Mouse (Mus musculus): Measurements from ENCODE around the gene Usp36.

Usp36 gene

GRCm38 (mm10) chr11:118247359-118248095 is 42.5 kb downstream of the Usp36 start:
- peak; percentile 70 to 76 for DNase-seq

DNA sequence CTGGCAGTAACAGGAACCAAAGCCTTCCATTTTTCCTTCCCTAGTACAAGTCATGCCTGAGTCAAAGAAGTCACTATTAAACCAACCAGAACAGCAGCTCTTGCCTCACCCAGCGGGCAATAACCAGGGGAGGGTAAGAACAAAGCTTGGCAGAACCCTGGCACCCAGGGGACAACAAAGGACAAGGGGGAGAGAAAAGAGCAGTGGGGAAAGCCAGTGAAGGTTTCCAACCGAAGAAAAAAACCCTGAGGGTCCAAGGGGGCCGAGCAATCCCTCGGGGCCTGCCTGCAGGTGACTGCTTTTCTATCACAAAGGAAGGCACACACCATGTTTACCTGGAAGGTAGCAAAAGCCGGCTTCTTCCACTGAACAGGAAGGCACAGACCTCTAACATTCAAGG is 43.3 kb downstream of the Usp36 start:
- no peak for DNase-seq

GRCm38 (mm10) chr11:118245130-118245529 is 44.9 kb downstream of the Usp36 start:
- no peak for DNase-seq

- DNase-seq: no peak
Observed at GRCm38 (mm10) chr11:118243627-118244261, 46.3 kb downstream of the Usp36 start.

DNA sequence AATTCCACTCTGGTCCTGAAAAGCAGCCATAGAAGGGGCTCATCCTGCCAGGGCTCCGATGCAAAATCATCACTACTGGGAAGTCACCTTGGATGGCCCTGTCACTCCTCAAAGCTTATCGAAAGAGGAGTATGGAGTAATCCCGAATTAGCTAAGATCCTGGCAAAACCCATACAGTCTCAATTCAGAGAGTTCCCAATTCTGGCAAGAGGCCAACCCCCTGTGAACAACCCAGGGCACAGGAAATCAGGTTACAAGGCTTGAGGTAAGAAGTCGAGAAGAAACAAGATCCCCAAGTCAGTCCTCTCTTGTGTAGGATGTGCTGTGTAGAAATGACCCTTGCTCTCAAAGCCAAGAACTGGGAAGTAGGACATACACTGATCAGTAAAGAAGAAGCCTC is 47.5 kb downstream of the Usp36 start:
- no peak for DNase-seq

DNA sequence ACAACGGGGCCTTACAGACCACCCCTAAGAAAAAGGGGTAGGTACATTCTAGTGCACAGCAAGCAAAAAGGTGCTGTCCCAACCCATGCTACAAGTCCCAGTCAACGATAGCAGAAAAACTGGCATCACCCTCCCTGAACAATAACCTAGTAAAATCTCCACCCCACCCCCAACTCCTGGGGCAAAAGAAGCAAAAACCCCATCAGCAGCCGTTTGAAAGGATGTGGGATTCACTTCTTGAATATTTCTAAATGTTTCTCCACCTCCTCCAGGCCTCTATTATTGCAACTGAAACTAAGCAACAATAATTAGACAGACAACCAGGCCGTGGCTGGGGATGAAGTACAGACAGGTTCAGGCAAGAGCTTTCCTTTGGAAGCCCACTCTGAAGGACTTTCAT is 49.7 kb downstream of the Usp36 start:
- no peak for DNase-seq

DNA sequence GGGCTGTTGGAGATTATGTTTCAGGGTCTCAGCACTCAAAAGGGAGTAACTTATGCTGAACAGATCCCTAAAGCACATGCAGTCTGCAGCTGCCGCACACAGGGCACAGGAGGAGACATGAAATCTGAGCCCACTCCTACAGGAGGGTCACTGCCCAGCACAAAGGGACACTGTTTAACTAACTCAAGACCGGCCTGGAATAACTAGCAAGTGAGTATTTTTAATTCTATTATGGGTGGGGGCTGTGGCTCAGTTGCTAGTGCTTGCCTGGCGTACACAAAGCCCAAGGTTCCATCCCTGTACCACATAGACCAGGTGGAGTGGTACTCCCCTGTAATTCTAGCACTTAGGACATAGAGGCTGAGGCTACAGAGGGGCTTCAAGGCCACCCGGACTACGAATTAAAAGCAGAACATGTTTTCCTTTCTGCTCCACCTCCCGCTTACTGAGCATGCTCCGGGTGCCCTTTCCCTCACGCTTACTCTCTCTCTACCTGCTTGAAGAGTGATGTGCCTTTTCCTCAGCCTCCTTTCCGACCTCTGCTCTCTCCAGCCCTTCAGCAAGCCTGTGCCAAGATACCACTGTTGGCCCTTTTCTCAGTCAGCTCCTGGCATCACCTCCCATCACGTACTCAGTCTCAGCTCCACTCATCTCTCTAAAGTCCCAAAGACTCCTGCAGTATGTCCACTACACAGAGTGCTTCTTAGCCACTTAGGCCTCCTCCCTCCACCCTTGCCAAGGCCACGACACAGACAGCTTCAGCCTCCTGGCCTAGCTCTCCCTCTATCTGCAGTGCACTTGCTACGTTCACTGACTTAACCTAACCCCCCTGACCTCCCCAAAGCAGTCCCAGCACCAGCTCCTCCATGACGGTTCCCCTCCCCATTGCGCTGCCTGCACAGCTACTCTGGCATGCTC is 50.5 kb downstream of the Usp36 start:
- peak; percentile 32 to 47 for DNase-seq

DNA sequence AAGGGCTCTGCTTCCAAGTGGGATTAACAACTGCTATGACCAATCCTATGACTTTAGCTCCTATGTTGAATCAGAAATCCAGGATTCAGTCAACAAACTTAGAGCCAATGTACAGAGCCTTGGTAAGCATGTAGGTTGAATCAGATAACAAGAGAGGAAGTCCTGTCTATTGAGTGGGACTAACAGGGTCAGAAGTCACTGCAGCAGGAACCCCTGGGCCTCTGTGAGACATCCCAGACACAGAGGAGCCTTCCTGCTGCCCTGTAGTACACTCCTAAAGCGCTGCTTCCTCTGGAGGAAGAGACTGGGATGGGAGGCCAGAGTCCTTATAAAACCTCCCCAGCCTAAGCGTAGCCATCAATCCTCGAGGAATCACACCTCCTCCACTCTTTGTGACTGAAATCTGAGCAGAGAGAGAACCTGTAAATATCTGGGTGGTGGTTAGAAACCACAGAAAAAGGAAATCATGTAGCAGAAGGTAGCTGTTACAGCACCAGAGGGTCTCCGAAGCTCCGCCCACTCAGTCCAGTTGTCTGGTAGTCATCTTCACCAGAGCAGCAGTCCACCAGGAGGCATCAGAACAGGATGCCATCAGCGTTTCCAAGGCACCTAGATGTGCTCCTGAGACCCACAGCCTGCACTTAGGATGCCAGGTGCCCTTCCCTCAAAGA is 53.4 kb downstream of the Usp36 start:
- no peak for DNase-seq

GRCm38 (mm10) chr11:118234929-118235328 is 55.1 kb downstream of the Usp36 start:
- no peak for DNase-seq

DNA sequence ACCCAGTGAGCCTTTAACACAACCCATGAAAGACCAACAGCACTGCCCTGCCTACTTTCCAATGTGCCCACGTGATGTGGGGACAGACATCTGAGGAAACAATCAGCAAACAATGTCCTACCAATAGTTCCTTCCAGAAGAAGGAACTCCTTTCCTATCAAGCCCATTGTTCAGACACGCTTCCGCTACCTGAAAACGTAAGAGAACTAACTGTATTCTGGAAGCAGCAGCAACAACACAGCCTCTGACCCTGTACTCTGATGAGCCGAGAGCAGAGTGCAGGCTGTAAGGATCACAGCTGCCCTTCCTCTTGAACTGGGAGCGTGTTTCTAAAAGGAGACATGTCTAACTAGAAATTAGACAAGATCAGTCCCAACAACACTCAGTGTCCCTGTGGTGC is 55.5 kb downstream of the Usp36 start:
- no peak for DNase-seq

DNA sequence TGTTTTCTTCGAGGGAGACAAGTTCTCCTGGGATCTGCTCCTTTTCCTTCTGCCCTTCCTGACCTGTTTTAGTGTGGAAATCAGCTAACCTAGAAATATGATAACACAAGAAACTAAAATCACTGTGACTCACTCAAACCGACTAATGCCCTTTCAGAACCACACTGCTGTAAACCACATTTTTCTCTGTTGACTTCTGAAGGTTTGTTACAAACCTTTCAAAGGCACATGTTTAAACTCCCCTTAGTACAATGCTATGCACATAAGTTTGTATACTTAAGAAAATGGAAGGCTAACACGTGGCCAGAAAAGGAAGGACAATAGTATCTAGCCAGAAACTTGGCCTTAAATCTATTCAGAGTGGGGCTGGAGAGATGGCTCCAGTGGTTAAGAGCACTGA is 56.1 kb downstream of the Usp36 start:
- no peak for DNase-seq

DNA sequence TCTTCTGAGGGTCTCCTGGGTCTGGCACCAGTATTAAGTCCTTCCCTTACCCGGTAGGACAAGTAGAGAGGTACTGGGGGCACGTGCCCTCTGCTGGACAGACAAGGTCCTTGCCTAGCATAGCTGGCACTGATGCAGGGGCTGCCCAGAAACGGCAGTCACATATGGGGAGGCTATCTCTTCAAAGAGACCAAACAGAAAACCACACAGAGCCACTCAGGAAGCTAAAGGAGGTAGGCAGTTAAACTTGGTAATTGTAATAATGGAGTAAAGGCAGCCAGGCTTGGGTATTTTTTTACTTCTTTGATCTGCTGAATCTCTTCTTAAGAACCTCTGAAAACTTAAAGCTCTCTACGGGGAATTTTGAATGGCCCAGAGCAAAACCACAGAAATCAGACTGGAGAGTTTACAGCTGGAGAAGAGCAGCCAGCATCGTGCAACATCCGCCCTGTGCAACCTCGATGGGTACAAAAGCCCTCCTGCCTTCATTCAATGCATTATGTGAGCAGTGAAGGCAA is 57.7 kb downstream of the Usp36 start:
- DNase-seq: no peak

GRCm38 (mm10) chr11:118229941-118230340 is 60.1 kb downstream of the Usp36 start:
- no peak for DNase-seq

- DNase-seq: no peak
Observed at GRCm38 (mm10) chr11:118227650-118228049, 62.4 kb downstream of the Usp36 start.

GRCm38 (mm10) chr11:118226850-118227249 is 63.2 kb downstream of the Usp36 start:
- no peak for DNase-seq

GRCm38 (mm10) chr11:118225862-118226261 is 64.2 kb downstream of the Usp36 start:
- no peak for DNase-seq

DNA sequence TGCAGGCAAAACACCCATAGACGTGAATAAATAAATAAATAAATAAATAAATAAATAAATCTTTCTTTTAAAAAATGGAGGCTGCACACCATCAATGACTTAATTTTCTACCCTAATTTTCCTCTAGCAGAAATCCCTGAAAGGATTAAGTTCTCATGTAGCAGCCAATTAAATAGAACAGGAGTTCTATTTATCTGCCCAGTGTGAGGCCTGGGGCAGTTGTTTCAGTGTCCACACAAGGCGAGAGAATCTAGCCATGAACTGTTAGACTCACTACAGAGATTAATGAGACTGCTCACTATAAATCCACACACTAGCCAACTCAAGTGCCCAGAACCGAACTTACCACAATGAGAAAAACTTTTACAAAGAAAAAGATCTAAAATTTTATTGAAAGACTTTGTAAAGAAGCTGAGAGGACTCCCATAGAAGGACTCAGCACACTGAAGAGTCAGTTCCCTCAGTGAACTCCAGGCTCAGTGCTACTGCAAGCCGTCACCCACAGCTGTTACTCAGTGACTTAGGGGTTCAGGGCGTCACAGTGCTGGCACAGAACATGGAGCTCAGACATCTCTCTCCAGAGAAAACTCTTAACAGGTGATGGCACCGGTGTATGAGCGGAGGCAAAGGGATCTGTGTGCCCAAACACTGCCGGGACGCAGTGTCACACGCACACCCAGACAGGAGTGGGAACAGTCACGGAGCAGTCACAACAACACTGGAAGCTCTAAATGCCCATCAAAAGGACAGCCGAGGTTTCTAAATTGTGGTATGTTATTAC is 64.8 kb downstream of the Usp36 start:
- DNase-seq: no peak

GRCm38 (mm10) chr11:118223416-118224067 is 66.5 kb downstream of the Usp36 start:
- DNase-seq: no peak

DNA sequence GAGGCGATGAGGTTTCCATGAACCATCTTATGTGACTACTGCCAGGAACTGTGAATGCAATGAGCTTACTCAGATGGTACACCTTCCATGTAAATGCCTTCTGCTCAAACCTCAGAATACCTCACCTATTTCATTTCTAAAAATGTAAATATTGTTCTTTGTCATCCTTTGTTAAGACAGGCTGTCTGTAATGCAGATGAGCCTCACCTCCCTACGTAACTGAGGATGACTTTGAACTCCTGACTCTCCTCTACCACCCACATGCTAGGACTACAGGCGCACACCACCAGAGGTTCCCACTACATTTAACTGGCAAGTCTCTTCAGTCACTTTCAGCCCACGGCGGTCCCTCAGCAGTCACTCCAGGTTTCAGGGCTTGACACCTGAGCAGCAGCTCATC is 67.1 kb downstream of the Usp36 start:
- no peak for DNase-seq

- no peak for DNase-seq
Observed at GRCm38 (mm10) chr11:118222351-118222885, 67.6 kb downstream of the Usp36 start.
